Mouse (Mus musculus) retina, adult 2 months (tissue): ENCODE measurements around the gene Dclk2.

ENCODE experiments used
- DNase-seq: peaks from one replicate; pipeline ENCODE4 v3.0.0-alpha.2; 2012; ENCODE audit warnings: low read depth, low spot score

Gene Dclk2

GRCm38 (mm10) chr3:86894491-86894890, 26.2 kb downstream of the Dclk2 start:
- no peak for DNase-seq

- DNase-seq = no peak
Measured at GRCm38 (mm10) chr3:86887512-86887911, 33.1 kb downstream of the Dclk2 start.

GRCm38 (mm10) chr3:86885180-86885579, 35.5 kb downstream of the Dclk2 start:
- no peak for DNase-seq

- no peak for DNase-seq
Measured at GRCm38 (mm10) chr3:86884481-86884880, 36.2 kb downstream of the Dclk2 start.

GRCm38 (mm10) chr3:86883985-86884384, 36.7 kb downstream of the Dclk2 start:
- no peak for DNase-seq

GRCm38 (mm10) chr3:86875912-86876311, 44.7 kb downstream of the Dclk2 start:
- DNase-seq = no peak

GRCm38 (mm10) chr3:86873092-86873600, 47.5 kb downstream of the Dclk2 start:
- no peak for DNase-seq

GRCm38 (mm10) chr3:86870952-86871351, 49.7 kb downstream of the Dclk2 start:
- DNase-seq = no peak

- no peak for DNase-seq
Measured at GRCm38 (mm10) chr3:86870411-86870810, 50.2 kb downstream of the Dclk2 start.

- no peak for DNase-seq
Measured at GRCm38 (mm10) chr3:86868721-86869120, 51.9 kb downstream of the Dclk2 start.

- no peak for DNase-seq
Measured at GRCm38 (mm10) chr3:86863327-86864008, 57.2 kb downstream of the Dclk2 start.

GRCm38 (mm10) chr3:86862939-86863311, 57.7 kb downstream of the Dclk2 start:
- no peak for DNase-seq

GRCm38 (mm10) chr3:86862245-86862938, 58.3 kb downstream of the Dclk2 start:
- DNase-seq = no peak

GRCm38 (mm10) chr3:86859791-86860190, 60.9 kb downstream of the Dclk2 start:
- DNase-seq = no peak

GRCm38 (mm10) chr3:86858699-86859098, 62.0 kb downstream of the Dclk2 start:
- DNase-seq = no peak

- DNase-seq = no peak
Measured at GRCm38 (mm10) chr3:86857833-86858398, 62.7 kb downstream of the Dclk2 start.

- no peak for DNase-seq
Measured at GRCm38 (mm10) chr3:86852867-86853266, 67.8 kb downstream of the Dclk2 start.

GRCm38 (mm10) chr3:86851131-86851530, 69.5 kb downstream of the Dclk2 start:
- DNase-seq = no peak

GRCm38 (mm10) chr3:86850394-86851030, 70.1 kb downstream of the Dclk2 start:
- DNase-seq = no peak

GRCm38 (mm10) chr3:86849337-86849736, 71.3 kb downstream of the Dclk2 start:
- DNase-seq = no peak

GRCm38 (mm10) chr3:86847536-86847935, 73.1 kb downstream of the Dclk2 start:
- DNase-seq = no peak

GRCm38 (mm10) chr3:86846036-86846435, 74.6 kb downstream of the Dclk2 start:
- DNase-seq = no peak
